Mouse (Mus musculus) lung, embryonic 15.5 days (tissue): Measurements from ENCODE around the gene Gstk1. TPM values are rescaled to one million over a fixed set of nuclear protein-coding genes. Genes with fewer than 3 reads are reported as not detected.

Experiments
- ATAC-seq: fragments of 200-750 bp; cut with Nextera tagmentation; 2 replicates; pipeline ENCODE4 v1.8.0; 2017; ENCODE audit warnings: moderate number of reproducible peaks, borderline replicate concordance; ENCODE audit not compliant: low FRiP score, low TSS enrichment; ENCODE audit errors: extremely low read depth
- H3K27ac ChIP-seq: fragments of 300-500 bp; sonication (generic); 2 replicates; pipeline ENCODE4 v1.5.1; 2015; ENCODE audit warnings: moderate library complexity, mild to moderate bottlenecking, inconsistent platforms
- H3K27me3 ChIP-seq: fragments of 300-500 bp; sonication (generic); 2 replicates; pipeline ENCODE4 v1.6.1; 2015; ENCODE audit warnings: inconsistent platforms
- H3K36me3 ChIP-seq: fragments of 300-500 bp; sonication (generic); 2 replicates; pipeline ENCODE4 v1.6.1; 2015; ENCODE audit warnings: inconsistent platforms
- H3K4me1 ChIP-seq: fragments of 300-500 bp; sonication (generic); 2 replicates; pipeline ENCODE4 v1.6.1; 2015; ENCODE audit warnings: inconsistent platforms
- H3K4me2 ChIP-seq: fragments of 300-500 bp; sonication (generic); 2 replicates; pipeline ENCODE4 v1.6.1; 2015; ENCODE audit warnings: inconsistent platforms, mild to moderate bottlenecking, moderate library complexity
- H3K4me3 ChIP-seq: fragments of 300-500 bp; sonication (generic); 2 replicates; pipeline ENCODE4 v1.5.1; 2015; ENCODE audit warnings: mild to moderate bottlenecking, inconsistent platforms
- H3K9ac ChIP-seq: fragments of 300-500 bp; sonication (generic); 2 replicates; pipeline ENCODE4 v1.6.1; 2015; ENCODE audit warnings: inconsistent platforms
- H3K9me3 ChIP-seq: fragments of 300-500 bp; sonication (generic); 2 replicates; pipeline ENCODE4 v1.6.1; 2016; ENCODE audit warnings: inconsistent platforms
- WGBS: fragments of 180-500 bp; shearing (Covaris S2); methylation state at CpG from one replicate; pipeline ENCODE4 v1.1.7; 2015; 5-methylcytosine and 5-hydroxymethylcytosine counted together
- polyA plus RNA-seq: library from polyadenylated mRNA; unstranded; fragments of >200 nt; fragmentation: Nextera tagmentation; extraction: Ambion mirVana; gene quantifications from 2 replicates; pipeline ENCODE4 v1.2.1, GENCODE M21; 2015

Gene Gstk1
- polyA plus RNA-seq = 43.6 and 46.2 TPM in 2 replicates

GRCm38 (mm10) chr6:42245711-42246353 is at the start of gene Gstk1:
Gene Gstk1 (plus strand): TSS chr6:42245935.
- WGBS = 3% methylated on average over 28 of the region's 28 CpGs
- Histone ChIP-seq H3K4me3 (peak within 1 kb of the TSS; percentile 48), H3K4me2 (peak within 1 kb of the TSS; percentile 70), H3K27ac (no peak within 1 kb of the TSS), H3K9me3 (no peaks in the 10 kb centered on the region), H3K4me1 (peaks cover 13% of the 10 kb centered on the region), H3K9ac (peak within 1 kb of the TSS; percentile 43), H3K36me3 (no peaks in the 10 kb centered on the region), H3K27me3 (no peaks in the 10 kb centered on the region)
- peak; percentile 97 for ATAC-seq

DNA sequence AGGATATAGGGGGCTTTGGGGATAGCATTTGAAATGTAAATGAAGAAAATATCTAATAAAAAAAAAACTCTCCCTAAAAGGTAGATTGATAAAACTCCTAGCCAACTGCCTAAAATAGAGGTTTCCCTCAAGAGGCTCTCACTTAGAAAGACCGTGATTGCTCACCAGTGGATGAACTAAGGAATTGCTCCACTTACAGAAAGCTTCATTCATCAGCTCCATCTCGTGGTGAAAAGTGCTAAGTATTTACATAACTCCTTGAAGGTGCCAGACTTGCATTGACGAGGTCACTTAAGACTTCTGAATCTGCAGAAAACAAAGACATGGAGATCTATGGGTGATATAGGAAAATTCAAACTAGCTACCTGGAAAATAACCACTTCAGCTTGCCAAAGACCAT is 48.0 kb upstream of the Gstk1 start:
- H3K27me3 ChIP-seq = no peaks in the 10 kb centered on the region
- H3K4me2 ChIP-seq = no peak overlapping the region
- H3K4me3 ChIP-seq = no peak overlapping the region
- no peaks in the 10 kb centered on the region for H3K4me1 ChIP-seq
- no peaks in the 10 kb centered on the region for H3K36me3 ChIP-seq
- no peak overlapping the region for H3K27ac ChIP-seq
- 17% methylated on average over 3 of the region's 3 CpGs for WGBS
- H3K9me3 ChIP-seq = no peaks in the 10 kb centered on the region
- no peak for ATAC-seq
- H3K9ac ChIP-seq = no peak overlapping the region

- Histone ChIP-seq H3K9me3 (no peaks in the 10 kb centered on the region), H3K4me1 (no peaks in the 10 kb centered on the region), H3K27ac (no peak overlapping the region), H3K9ac (no peak overlapping the region), H3K27me3 (no peaks in the 10 kb centered on the region), H3K4me2 (no peak overlapping the region), H3K4me3 (no peak overlapping the region), H3K36me3 (no peaks in the 10 kb centered on the region)
- 71% methylated on average over 1 of the region's 1 CpGs for WGBS
- no peak for ATAC-seq
Measured at GRCm38 (mm10) chr6:42199498-42199897, 46.2 kb upstream of the Gstk1 start.

DNA sequence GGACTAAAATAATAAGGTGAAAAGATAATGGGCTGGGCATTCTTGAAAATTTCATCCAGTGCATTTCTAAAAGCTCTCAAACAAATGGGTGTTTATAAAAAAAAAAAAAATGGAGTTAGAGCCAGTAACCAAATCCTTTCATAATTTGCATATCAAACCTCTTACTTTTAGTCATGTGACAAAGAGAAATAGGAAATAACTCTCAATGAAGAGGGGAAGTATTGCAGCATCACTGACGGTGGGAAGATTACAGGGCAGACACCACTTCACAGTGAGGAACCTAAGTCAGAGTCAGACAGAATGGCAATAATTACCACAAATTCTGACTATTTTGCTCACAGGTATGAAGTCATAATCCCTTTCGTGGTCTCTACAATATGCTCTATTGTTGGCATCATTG is 30.7 kb upstream of the Gstk1 start, which contains the start of gene Tas2r144:
Gene Tas2r144, plus strand, starts transcription at position 301 of the 400 bp plus-strand sequence.
- WGBS = 72% methylated on average over 2 of the region's 2 CpGs
- no peaks in the 10 kb centered on the region for H3K27me3 ChIP-seq
- H3K4me2 ChIP-seq = no peak within 1 kb of the TSS
- no peak within 1 kb of the TSS for H3K9ac ChIP-seq
- no peak within 1 kb of the TSS for H3K27ac ChIP-seq
- H3K4me3 ChIP-seq = no peak within 1 kb of the TSS
- no peak for ATAC-seq
- no peaks in the 10 kb centered on the region for H3K36me3 ChIP-seq
- H3K4me1 ChIP-seq = no peaks in the 10 kb centered on the region
- no peaks in the 10 kb centered on the region for H3K9me3 ChIP-seq

- Histone ChIP-seq H3K27ac (no peak overlapping the region), H3K4me1 (no peaks in the 10 kb centered on the region), H3K9ac (no peak overlapping the region), H3K27me3 (no peaks in the 10 kb centered on the region), H3K4me3 (no peak overlapping the region), H3K4me2 (no peak overlapping the region), H3K9me3 (no peaks in the 10 kb centered on the region), H3K36me3 (no peaks in the 10 kb centered on the region)
- 49% methylated on average over 3 of the region's 3 CpGs for WGBS
- ATAC-seq = no peak
Measured at GRCm38 (mm10) chr6:42222286-42222685, 23.4 kb upstream of the Gstk1 start.

DNA sequence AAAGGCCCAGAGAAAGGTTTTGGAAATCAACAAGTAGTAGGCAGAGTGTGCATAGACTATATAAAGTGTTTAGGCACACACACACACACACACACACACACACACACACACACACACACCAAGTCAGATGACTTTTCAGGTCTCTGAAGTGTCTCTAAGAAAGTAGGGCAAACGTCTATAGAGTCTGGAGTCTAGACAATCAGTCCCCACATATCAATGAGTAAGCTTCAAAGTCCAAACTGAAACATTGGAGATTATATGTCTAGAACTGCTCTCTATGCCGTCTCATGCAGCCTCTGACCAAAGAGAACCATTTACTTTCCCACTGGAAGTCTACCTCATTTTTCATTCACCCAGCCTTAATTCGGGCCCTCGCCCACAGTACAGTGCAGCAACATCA is 20.7 kb upstream of the Gstk1 start:
- Histone ChIP-seq H3K9me3 (no peaks in the 10 kb centered on the region), H3K27ac (no peak overlapping the region), H3K36me3 (no peaks in the 10 kb centered on the region), H3K27me3 (no peaks in the 10 kb centered on the region), H3K4me1 (peaks cover 4% of the 10 kb centered on the region; the same call in 1 of the 2 replicates), H3K4me2 (no peak overlapping the region), H3K4me3 (no peak overlapping the region), H3K9ac (no peak overlapping the region)
- WGBS = 68% methylated on average over 4 of the region's 4 CpGs
- no peak for ATAC-seq

DNA sequence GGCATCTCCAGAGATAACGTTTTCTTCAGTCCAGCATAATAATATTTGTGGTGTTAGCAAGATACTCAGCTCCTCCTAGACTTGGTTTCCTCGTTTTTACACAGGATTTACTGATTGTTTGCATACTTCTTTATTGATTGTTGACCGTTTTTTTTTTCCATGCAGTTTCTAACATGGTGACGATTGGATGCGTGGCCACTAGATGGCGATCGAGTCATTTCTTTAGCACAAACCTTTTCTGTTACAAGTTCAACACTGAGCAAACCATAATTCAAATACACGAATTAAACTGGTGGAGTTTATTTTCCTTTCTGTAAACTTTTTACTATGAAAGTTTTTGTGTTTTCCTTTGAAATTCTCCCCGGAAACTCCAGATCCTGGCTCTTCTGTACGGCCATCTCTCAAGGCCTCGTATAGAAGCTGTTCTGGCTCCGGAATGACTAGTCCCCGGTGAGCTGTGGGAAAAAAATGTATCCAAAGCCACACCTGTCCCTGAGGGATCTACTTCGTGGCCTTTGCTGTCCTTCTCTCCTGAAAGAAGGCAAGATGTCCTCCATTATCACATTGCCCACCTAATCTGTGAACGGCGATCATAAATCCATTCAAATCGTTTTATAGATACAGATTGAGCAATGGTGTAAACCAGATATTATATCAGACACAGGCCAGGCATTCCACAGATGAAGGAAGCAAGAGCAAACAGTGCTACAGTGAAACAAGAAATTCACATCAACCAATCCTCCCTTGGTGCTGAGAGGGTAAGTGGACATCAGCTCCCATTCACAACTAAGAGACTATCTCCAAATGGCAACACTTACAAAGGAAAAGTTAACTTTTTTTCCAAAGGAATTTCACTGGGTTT is 18.3 kb upstream of the Gstk1 start:
- no peak overlapping the region for H3K27ac ChIP-seq
- 29% methylated on average over 17 of the region's 17 CpGs for WGBS
- peak; percentile 57; the same call in 1 of the 2 replicates for ATAC-seq
- no peak overlapping the region for H3K4me2 ChIP-seq
- H3K4me1 ChIP-seq = peaks cover 4% of the 10 kb centered on the region; the same call in 1 of the 2 replicates
- no peak overlapping the region for H3K4me3 ChIP-seq
- H3K36me3 ChIP-seq = no peaks in the 10 kb centered on the region
- H3K27me3 ChIP-seq = no peaks in the 10 kb centered on the region
- H3K9me3 ChIP-seq = no peaks in the 10 kb centered on the region
- H3K9ac ChIP-seq = 0 out of 2 replicates have a peak overlapping the region, but pooled peaks have one; percentile 4

GRCm38 (mm10) chr6:42229610-42230009 is 16.1 kb upstream of the Gstk1 start:
- Histone ChIP-seq H3K36me3 (no peaks in the 10 kb centered on the region), H3K9ac (no peak overlapping the region), H3K4me1 (peaks cover 4% of the 10 kb centered on the region; the same call in 1 of the 2 replicates), H3K27me3 (no peaks in the 10 kb centered on the region), H3K4me3 (no peak overlapping the region), H3K4me2 (no peak overlapping the region), H3K27ac (no peak overlapping the region), H3K9me3 (no peaks in the 10 kb centered on the region)
- ATAC-seq = no peak
- 57% methylated on average over 4 of the region's 4 CpGs for WGBS

DNA sequence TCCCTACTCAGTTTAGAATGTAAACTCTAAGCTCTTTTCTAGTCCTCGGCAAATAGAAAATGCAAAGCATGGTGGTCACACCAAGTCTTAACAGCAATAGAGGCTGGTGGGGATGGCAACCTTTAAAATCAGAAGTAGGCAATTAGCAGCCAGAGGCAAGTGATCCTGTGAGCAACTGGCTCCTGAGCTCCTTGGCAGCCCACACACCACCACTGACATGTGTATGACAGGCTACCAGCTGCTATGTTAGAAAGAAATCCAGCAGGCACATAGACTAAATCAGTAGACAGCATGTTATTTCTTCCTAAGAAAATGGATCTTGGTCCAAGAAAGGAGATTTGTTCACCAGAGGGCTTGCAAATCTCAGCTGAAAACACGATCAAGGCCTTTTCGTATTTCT is 14.5 kb upstream of the Gstk1 start:
- WGBS = 80% methylated on average over 3 of the region's 3 CpGs

GRCm38 (mm10) chr6:42237276-42237805 is 8.4 kb upstream of the Gstk1 start:
- Histone ChIP-seq H3K9ac (no peak overlapping the region), H3K27ac (no peak overlapping the region), H3K36me3 (no peaks in the 10 kb centered on the region), H3K4me1 (peaks cover 7% of the 10 kb centered on the region), H3K9me3 (no peaks in the 10 kb centered on the region), H3K27me3 (no peaks in the 10 kb centered on the region), H3K4me3 (no peak overlapping the region), H3K4me2 (no peak overlapping the region)
- 41% methylated on average over 6 of the region's 6 CpGs for WGBS
- ATAC-seq = no peak

More for the DNA sequence above, 14.5 kb upstream of the Gstk1 start:
- Histone ChIP-seq H3K4me1 (peaks cover 4% of the 10 kb centered on the region; the same call in 1 of the 2 replicates), H3K4me2 (no peak overlapping the region), H3K27ac (no peak overlapping the region), H3K4me3 (no peak overlapping the region), H3K27me3 (no peaks in the 10 kb centered on the region), H3K9ac (no peak overlapping the region), H3K36me3 (no peaks in the 10 kb centered on the region), H3K9me3 (no peaks in the 10 kb centered on the region)
- ATAC-seq = no peak

GRCm38 (mm10) chr6:42241311-42242045 is 4.3 kb upstream of the Gstk1 start:
- H3K9ac ChIP-seq = no peak overlapping the region
- peak; percentile 43; the same call in 1 of the 2 replicates for ATAC-seq
- 57% methylated on average over 6 of the region's 6 CpGs for WGBS
- no peak overlapping the region for H3K4me2 ChIP-seq
- peaks cover 10% of the 10 kb centered on the region for H3K4me1 ChIP-seq
- H3K27ac ChIP-seq = peak overlapping the region; percentile 69
- no peaks in the 10 kb centered on the region for H3K9me3 ChIP-seq
- no peak overlapping the region for H3K4me3 ChIP-seq
- no peaks in the 10 kb centered on the region for H3K27me3 ChIP-seq
- no peaks in the 10 kb centered on the region for H3K36me3 ChIP-seq
